Mouse (Mus musculus) thymus, postnatal 0 days (tissue): ENCODE results near the gene Vmn1r27. TPM values are rescaled to one million over a fixed set of nuclear protein-coding genes. Genes with fewer than 3 reads are reported as not detected.

Source experiments
- DNase-seq: peaks from one replicate; pipeline ENCODE4 v3.0.0-alpha.2; 2015; ENCODE audit warnings: low spot score
- polyA plus RNA-seq: library from polyadenylated mRNA; unstranded; fragments of >200 nt; fragmentation: Nextera tagmentation; extraction: Ambion mirVana; gene quantifications from 2 replicates; pipeline ENCODE4 v1.2.1, GENCODE M21; 2015

Vmn1r27 gene
- not detected in 2 replicates for polyA plus RNA-seq

GRCm38 (mm10) chr6:58218721-58219120 is at the start of gene Vmn1r27:
TSS of gene Vmn1r27 (minus strand) at chr6:58218821.
- DNase-seq: no peak

GRCm38 (mm10) chr6:58261737-58262136 is 43.1 kb upstream of the Vmn1r27 start, which contains the start of gene Vmn1r28:
TSS of gene Vmn1r28 (plus strand) at chr6:58262037.
- no peak for DNase-seq

DNA sequence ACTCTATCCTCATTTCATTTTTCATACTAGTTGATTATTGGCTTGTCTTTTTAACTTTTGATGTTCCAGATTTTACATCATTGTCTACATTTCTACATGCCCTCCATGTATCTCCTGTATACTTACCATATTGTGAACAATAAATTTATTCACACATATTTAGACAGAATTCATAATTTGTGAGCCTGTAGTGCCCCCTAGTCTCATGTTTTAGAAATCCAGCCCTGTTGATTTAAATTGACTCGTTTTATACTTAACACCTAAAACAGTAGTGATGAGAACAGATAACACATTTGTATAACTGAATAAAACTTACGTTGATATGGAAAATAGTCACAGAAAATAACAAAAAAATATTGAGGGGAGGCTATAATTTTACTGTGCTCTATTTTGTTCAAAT is 2.5 kb downstream of the Vmn1r27 start:
- DNase-seq: no peak

Other genes with a start within 250 kb of the Vmn1r27 start
- not detected in 2 replicates for gene Vmn1r25, start 238.0 kb downstream of the Vmn1r27 start, polyA plus RNA-seq
- not detected in 2 replicates for gene Vmn1r26, start 203.7 kb downstream of the Vmn1r27 start, polyA plus RNA-seq
- not detected in 2 replicates for gene Vmn1r28, start 43.2 kb upstream of the Vmn1r27 start, polyA plus RNA-seq
- gene Vmn1r29, start 82.7 kb upstream of the Vmn1r27 start, polyA plus RNA-seq: not detected in 2 replicates
- not detected in 2 replicates for gene Vmn1r30, start 224.6 kb upstream of the Vmn1r27 start, polyA plus RNA-seq